Mouse (Mus musculus) ovary, postnatal 10 days (tissue): ENCODE measurements around the gene Armc7.
"Not testable (repeated sequence)": the region's sequence is repeated elsewhere in the genome, so short reads cannot be mapped to it uniquely, and the experiment has no call there.

ENCODE experiments used
- DNase-seq: peaks from one replicate; pipeline ENCODE4 v3.0.0; 2022; ENCODE audit warnings: low spot score

Armc7 gene

DNA sequence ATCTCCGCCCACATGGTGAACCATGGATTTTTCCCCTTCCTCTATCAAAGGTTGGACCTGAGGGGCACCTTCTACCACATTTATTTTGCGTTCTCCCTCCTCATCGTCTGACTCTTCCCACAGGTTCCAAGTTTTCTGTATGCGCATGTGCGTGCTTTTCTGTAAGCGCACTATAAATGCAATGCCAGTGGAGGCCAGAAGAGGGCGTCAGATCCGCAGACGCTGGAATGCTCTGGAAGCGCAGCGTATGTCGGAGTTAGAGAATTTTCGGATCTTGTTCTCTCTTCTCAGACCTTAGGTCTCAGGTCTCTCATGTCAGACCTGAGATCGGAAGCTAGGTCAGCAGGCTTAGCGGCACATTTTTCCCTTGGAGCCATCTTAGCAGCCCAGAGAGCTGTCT, 19.8 kb upstream of the Armc7 start:
- DNase-seq, result no peak

- no peak for DNase-seq
Observed at GRCm38 (mm10) chr11:115456182-115456581, 19.3 kb upstream of the Armc7 start.

DNA sequence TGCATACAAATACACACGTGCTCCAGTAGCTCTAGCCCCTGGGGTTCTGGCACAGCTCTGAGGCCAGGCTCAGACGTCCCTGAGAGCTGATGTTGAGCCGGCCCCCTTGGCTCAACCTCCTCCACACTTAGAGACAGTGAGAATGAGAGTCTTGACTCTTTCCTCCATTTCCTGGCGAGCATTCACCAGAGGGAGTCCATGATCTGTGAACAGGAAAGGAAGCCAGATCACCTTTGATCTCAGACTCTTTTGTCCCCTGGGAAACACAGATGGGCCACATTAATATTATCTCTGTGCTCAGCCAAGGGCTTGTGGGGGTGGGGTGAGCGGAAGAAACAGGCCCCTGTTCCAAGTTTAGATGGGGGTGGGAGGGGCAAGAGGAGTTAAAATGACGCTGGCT, 18.1 kb upstream of the Armc7 start:
- DNase-seq, result no peak

- DNase-seq, result no peak
Observed at GRCm38 (mm10) chr11:115460976-115461375, 14.5 kb upstream of the Armc7 start.

- no peak for DNase-seq
Observed at GRCm38 (mm10) chr11:115461846-115462242, 13.6 kb upstream of the Armc7 start.

GRCm38 (mm10) chr11:115462243-115462891, 13.1 kb upstream of the Armc7 start, which contains the start of gene Slc16a5:
TSS of gene Slc16a5 (plus strand) at chr11:115462474.
- DNase-seq, result no peak

DNA sequence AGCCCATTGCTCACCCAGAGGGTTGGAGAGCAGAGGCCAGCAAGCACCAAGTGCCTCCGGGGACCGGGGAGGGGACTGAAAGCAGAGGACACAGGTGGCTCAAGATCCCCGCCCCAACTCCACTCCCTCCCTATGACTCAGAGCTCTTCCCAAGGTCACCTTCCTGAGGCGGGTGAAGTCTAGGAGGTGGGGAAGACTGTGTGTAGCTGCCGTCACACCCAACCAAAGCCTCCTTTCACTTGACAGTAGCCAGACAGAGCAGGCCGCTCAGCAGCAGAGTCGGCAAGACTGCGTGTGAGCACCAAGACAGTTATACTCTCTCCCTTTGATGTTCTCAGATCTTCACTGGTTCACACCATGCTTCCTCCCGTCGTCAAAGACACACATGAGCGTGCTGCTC, 12.1 kb upstream of the Armc7 start:
- no peak for DNase-seq

GRCm38 (mm10) chr11:115464851-115465250, 10.6 kb upstream of the Armc7 start:
- DNase-seq, result no peak

- DNase-seq, result no peak
Observed at GRCm38 (mm10) chr11:115467217-115467618, 8.2 kb upstream of the Armc7 start.

DNA sequence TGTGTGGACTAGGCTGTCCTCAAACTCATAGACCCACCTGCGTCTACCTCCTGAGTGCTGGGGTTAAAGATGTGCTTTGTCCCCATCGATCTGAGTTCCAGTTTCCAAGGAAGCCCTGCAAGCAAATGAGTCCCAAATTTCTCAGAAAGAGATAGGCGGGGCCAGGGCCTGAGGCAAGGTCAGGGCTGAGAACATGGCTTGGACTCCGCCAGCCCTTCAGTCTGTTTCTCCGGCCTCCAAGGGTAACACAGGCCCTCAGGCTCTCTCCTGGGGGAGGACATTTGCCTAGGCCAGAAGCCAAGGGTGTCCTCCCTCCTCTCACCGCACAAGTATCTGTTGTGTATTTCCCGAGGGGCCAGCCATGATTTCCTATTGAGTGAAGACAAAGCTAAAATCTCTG, 3.3 kb upstream of the Armc7 start:
- DNase-seq, result no peak

- peak; percentile 95 for DNase-seq
Observed at GRCm38 (mm10) chr11:115473626-115474275, 1.7 kb upstream of the Armc7 start.

DNA sequence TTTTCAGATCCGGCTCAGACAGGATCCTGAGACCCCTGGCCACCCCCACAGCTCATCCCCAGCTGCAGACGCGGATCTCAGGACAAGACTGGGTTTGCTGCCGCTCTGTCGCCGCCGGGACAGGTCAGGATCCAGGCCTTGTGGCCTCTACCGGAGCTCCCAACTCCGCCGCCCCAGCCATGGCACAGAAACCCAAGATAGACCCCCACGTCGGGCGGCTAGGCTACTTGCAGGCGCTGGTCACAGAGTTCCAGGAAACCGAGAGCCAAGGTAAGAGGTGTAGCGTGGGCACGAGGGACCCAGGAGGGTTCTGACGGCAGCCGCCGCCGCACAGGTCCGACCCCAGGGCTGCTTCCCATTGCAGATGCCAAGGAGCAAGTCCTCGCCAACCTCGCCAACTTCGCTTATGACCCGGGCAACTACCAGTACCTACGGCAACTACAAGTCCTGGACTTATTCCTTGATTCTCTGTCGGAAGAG, 331 bp downstream of the Armc7 start:
- DNase-seq, result no peak

DNA sequence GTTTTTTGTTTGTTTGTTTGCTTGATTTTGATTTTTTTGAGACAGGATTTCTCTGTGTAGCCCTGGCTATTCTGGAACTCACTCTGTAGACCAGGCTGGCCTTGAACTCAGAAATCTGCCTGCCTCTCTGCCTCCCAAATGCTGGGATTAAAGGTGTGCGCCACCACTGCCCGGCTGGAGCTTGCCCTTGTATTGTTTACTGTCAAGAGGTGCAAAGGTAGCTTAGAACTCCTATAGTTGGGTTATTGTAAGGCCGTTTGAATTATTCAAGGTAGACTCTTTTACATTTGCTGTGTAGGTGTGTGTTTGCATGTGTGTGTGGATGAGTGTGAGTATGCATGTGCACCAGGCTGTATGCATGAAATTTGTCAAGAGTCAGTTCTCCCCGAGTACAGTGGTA, 1.2 kb downstream of the Armc7 start:
- DNase-seq, result not testable (repeated sequence)

DNA sequence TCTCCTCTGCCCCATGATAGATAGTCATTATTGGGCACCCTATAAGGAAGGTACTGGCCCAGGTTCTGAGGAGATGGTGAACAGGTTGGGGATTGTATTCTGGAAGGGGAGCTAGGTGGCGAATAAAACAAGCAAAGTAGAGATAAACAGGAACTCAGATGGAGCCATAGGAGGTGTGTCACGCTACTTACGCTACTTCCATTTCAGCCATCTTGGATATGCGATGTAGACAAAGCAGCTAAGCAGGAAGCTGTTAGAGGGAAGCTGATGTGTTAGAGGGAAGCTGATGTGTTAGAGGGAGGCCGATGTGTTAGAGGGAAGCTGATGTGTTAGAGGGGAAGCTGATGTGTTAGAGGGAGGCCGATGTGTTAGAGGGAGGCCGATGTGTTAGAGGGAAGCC, 1.9 kb downstream of the Armc7 start:
- not testable (repeated sequence) for DNase-seq

DNA sequence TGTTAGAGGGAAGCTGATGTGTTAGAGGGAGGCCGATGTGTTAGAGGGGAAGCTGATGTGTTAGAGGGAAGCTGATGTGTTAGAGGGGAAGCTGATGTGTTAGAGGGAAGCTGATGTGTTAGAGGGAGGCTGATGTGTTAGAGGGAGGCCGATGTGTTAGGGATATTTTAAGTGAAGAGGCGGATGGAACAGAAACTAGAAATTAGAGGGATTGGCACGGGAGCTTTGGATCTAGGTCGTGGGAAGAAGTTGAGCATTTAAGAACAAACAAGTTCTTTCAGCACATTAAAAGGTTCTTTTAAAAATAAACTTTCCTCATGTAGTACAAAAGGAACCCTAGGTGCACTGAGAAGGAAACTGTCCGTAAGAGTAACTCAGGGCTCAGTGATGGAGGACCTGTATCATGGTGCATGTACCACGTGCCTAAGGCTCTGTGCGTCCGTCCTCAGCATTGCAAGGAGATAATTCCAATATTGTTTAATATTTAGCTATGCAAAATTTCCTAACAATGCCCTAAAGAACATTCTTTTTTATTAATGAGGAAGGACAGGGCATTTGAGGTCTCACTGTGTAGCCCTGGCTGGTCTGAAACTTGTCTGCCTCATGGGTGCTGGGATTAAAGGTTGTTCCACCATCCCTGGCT, 3.0 kb downstream of the Armc7 start:
- DNase-seq, result no peak

DNA sequence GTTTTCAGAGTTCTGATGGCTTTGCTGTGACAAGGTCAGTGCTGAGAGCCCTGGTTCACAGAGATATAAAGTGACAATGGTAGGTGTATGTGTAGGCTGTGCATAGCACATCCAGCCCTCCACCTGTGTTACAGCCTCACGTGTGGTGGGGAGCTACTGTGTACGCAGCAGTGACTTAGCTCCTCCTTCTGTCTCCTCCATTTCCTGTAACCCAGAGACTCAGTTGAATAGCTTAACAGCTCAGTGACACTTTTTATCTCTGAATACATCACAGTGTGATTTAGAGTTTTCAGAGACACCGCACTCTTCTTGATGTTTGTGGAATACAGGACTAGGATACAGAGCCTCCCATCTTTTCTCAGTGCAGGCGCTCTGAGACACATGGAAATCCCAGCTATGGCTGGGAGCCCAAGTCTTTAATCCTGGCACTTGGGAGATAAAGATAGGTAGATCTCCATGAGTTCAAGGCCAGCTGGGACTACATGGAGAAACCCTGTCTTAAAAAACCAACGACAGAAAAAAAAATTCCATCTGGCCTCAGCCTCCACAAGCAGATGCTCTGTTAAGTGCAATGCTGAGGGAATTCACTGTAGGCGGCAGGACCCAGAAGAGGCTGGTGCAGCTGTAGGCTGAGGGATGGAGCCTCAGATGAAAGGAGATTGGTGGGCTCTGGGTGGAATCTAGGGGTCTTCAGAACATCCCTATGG, 6.2 kb downstream of the Armc7 start:
- DNase-seq, result no peak

- DNase-seq, result no peak
Observed at GRCm38 (mm10) chr11:115483278-115483677, 7.8 kb downstream of the Armc7 start.

DNA sequence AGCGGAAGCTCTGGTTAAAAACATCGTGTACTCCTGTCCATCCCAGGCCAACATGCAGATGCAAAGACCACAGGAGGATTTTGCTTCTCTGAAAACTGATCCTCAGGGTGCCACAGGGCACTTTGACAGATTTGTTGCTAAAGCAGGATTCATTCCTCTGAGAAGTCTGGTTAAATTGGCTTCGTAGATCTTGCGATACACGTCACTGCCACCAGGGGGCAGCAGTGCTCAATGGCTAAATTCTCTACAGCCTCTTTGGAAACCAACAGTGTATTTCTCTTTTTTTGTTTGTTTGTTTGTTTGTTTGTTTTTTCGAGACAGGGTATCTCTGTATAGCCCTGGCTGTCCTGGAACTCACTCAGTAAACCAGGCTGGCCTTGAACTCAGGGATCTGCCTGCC, 8.3 kb downstream of the Armc7 start:
- peak; percentile 50 for DNase-seq

- no peak for DNase-seq
Observed at GRCm38 (mm10) chr11:115485155-115485554, 9.7 kb downstream of the Armc7 start.

DNA sequence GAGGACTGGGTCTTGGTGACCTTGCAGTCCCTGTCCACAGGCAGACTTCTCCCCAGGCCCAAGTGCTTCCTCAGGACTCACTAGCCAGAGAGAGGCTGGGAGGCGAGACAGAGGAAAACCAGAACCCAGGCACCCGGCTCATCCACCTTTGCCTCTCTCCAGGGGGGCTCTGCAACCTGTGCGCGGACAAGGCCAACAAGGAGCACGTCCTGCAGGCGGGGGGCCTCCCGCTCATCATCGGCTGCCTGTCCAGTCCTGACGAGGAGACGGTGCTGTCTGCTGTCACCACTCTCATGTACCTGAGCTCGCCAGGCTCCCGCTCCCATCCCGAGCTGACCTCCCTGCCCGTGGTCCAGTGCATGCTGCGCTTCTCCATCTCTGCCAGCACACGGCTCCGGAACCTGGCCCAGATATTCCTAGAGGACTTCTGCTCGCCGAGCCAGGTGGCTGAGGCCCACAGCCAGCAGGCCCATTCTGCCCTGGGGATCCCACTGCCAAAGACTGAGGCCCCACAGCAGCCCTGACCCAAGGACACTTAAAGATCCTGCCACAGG, 13.2 kb downstream of the Armc7 start:
- no peak for DNase-seq

DNA sequence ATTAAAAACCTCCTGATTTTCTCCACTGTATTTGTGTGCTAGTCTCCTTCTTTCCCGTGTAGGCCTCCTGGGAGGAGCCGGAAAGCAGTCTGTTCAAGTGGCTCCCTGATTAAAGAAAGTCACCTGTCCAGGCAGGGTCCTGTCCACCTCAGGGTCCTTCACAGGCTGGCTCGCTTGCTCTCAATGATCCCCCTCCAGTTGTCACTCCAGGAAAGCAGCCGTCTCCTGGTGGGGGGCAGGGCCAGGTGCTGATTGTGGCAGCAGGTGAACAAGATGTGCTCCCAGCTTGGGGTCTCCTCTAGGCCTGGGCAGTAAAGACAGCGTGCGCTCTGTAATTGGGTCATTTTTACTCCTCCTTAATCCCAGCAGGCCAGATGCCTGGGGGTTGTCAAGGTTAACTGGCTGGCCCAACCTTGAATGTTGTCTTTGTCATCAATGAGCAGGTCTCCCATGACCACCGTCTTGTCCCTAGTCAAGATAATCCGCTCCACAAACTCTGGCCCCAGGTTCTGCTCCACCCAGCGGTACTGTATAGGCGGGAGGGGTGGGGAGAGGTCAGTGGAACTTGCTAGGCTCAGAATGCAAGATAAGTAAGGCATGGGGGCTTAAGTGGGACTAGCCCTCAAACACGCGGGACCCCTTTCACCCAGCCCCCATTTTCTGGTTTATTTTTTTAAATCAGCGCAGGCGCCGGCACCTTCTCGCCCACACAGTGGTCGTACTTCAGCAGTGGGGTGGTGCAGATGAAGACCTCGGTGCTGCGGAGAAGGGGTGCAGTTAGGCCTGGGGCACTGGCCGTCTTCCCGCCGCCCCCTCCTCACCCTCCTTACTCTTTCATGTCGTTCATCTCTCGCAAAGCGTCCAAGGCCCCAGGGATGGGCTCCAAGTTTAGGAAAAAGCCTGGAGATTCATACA, 15.2 kb downstream of the Armc7 start:
- no peak for DNase-seq
